Mouse (Mus musculus): ENCODE results near the gene 4930524B15Rik.
"Not testable (repeated sequence)": the region's sequence is repeated elsewhere in the genome, so short reads cannot be mapped to it uniquely, and the experiment has no call there.

Gene 4930524B15Rik

GRCm38 (mm10) chr11:31983249-31983648 lies 17.9 kb downstream of the 4930524B15Rik start:
- DNase-seq (ENCODE audit: low spot score) = no peak

GRCm38 (mm10) chr11:31984786-31985185 lies 19.4 kb downstream of the 4930524B15Rik start:
- no peak for DNase-seq (ENCODE audit: low spot score)

GRCm38 (mm10) chr11:31992535-31992934 lies 27.1 kb downstream of the 4930524B15Rik start:
- no peak for DNase-seq (ENCODE audit: low spot score)

- DNase-seq (ENCODE audit: low spot score) = no peak
These were observed 34.3 kb downstream of the 4930524B15Rik start for GRCm38 (mm10) chr11:31999716-32000115.

GRCm38 (mm10) chr11:32000281-32000680 lies 34.9 kb downstream of the 4930524B15Rik start, which contains the start of gene Nsg2:
Gene Nsg2, plus strand, starts transcription at chr11:32000463.
- DNase-seq (ENCODE audit: low spot score) = peak; percentile 23

- DNase-seq (ENCODE audit: low spot score) = no peak
These were observed 36.0 kb downstream of the 4930524B15Rik start for GRCm38 (mm10) chr11:32001181-32001910.

GRCm38 (mm10) chr11:32002670-32003072 lies 37.3 kb downstream of the 4930524B15Rik start:
- DNase-seq (ENCODE audit: low spot score) = no peak

- DNase-seq (ENCODE audit: low spot score) = not testable (repeated sequence)
These were observed 42.7 kb downstream of the 4930524B15Rik start for GRCm38 (mm10) chr11:32008049-32008448.

GRCm38 (mm10) chr11:32008852-32009251 lies 43.5 kb downstream of the 4930524B15Rik start:
- no peak for DNase-seq (ENCODE audit: low spot score)

- no peak for DNase-seq (ENCODE audit: low spot score)
These were observed 44.7 kb downstream of the 4930524B15Rik start for GRCm38 (mm10) chr11:32009961-32010662.

DNA sequence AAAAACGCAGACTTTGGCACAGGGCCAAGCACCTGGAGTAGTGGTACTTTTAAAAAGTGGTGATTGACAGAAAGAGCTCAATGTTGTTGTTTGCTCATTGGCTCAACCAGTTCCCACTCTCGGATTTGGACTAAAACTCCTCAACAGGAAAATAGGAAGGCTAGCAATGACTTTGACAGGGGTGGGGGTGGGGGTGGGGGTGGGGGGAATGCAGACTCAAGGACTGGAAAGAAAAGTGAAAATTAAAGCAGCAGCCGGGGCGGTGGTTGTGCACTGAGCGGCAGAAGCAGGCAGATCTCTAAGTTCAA lies 45.2 kb downstream of the 4930524B15Rik start:
- no peak for DNase-seq (ENCODE audit: low spot score)

DNA sequence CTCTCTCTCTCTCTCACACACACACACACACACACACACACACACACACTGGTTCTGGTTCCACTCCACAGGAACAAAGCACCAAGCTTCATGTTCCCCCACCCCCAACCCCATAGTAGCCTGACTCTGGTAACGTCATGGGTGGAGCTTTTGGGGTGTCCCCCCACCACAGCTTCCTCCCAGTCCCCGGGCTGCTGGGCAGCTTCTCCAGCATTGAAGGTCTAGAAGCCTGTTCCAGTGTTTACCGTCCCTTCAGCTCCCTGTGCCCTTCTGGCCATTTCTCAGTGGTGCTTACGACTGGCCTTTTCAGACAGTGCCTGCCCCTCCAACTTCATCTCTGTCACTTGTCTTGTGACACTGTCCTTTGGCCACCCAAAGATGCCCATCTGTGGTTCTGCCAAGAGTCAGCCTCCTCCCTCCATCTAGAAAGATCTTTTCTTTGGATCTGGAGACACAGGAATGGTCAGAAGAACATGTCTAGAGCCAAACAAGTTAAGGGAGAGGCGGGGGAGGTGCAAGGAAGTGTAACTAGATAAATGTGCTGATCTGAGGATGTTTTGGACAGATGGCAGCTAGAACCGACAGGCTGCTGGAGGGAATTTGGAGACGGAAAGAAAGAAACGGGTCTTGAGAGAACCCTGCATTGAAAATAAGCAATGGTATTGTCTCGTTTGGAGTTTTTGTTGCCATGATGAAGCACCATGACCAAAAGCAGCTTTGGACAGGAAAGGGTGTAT lies 46.6 kb downstream of the 4930524B15Rik start:
- no peak for DNase-seq (ENCODE audit: low spot score)

DNA sequence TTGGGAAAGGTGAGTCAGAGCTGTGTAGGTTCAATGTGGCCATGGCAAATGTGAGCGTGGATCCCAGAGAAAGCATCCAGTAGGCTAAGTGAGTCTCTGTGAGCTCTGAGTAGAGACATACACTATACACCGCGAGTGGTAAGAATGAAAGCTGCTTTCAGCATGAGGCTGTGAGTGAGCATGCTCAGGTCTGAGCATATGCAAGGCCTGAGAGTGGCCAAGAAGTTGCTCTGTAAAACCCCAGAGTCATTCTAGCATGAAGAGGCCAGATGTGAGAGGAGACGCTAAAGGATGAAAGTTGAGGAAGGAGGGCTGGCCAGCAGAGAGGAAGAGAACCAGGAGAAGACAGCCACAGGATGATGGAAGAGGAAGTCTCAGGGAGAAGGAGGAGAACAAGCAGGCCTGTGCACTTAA lies 47.6 kb downstream of the 4930524B15Rik start:
- no peak for DNase-seq (ENCODE audit: low spot score)

GRCm38 (mm10) chr11:32013561-32013960 lies 48.2 kb downstream of the 4930524B15Rik start:
- no peak for DNase-seq (ENCODE audit: low spot score)

DNA sequence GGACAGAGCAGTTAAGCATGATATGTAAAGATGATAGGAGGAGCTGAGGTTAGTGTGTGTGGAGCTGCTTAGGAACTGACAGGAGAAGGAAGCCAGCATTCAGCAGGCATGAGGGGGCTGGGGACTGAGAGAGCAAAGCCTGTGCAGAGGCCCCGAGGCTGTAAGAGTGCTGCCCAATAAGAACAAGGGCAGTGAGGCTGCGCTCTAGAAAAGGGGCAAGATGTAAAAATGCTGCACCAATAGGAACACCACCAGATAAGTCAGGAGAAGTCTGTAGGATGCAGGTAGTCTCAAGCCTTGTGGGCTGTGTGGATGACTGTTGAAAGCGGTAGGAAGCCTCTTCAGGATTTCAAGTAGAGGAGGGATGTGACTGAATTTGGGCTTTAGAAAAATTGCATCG lies 52.8 kb downstream of the 4930524B15Rik start:
- DNase-seq (ENCODE audit: low spot score) = no peak

GRCm38 (mm10) chr11:32020031-32020965 lies 54.9 kb downstream of the 4930524B15Rik start:
- DNase-seq (ENCODE audit: low spot score) = no peak

GRCm38 (mm10) chr11:32026634-32027033 lies 61.2 kb downstream of the 4930524B15Rik start:
- DNase-seq (ENCODE audit: low spot score) = no peak

GRCm38 (mm10) chr11:32027474-32028342 lies 62.3 kb downstream of the 4930524B15Rik start:
- no peak for DNase-seq (ENCODE audit: low spot score)

- no peak for DNase-seq (ENCODE audit: low spot score)
These were observed 63.2 kb downstream of the 4930524B15Rik start for GRCm38 (mm10) chr11:32028605-32029004.
